Mouse (Mus musculus) embryonic stem cell, embryonic (primary cell): ENCODE data around the gene Haus8.
"Not testable (repeated sequence)": the region's sequence is repeated elsewhere in the genome, so short reads cannot be mapped to it uniquely, and the experiment has no call there.

Experiments
- CTCF ChIA-PET, 4 experiments: fragments of 300-600 bp in 2 of 4; fragments of 350-600 bp in 2 of 4; sonication (Branson Sonifier 250); formaldehyde crosslinking; loops; one replicate each; lab custom pipeline; 2022; ENCODE audit warnings: inconsistent platforms in 2 of 4; lab: Charles Lee
- POLR2A ChIA-PET, 4 experiments: fragments of 300-600 bp in 2 of 4; fragments of 350-600 bp in 2 of 4; sonication (Branson Sonifier 250); formaldehyde crosslinking; loops; one replicate each; lab custom pipeline; 2022; ENCODE audit warnings: antibody characterized with exemption in 4 of 4, inconsistent platforms in 1 of 4; lab: Charles Lee

The Haus8 gene

DNA sequence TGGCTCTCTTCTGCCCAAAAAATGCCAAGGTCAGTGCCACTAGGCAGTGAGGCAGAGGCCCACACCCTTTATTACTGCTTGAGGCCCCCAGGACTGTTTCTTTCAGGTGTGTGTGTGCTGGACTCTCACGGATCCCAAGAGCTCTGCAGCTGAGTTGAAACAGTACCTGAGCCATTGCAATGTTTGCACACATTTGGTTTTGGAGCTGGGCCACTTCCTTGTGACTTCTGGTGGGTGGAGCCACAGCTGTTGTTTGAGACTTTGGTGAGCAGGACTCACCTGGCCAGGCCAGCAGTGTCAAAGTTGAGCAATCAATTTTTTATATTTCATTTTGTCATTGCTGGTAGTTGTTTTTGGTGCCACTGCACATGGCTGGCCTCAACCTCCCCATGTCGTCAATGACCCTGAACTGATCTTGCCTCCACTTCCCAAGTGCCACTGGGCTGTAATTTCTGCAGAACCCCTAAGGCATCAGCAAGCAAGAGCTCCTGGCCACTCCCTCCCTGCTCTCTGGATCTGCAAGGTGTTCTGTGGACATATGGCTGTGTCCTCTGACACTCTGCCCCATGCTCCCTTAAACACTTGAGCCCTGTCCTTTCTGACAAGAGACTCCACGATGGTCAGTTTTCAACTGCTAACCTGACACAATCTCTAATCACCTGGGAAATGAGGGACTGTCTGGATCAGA lies 16.0 kb downstream of the Haus8 start:
- ChIA-PET CTCF (no interaction called here), POLR2A (interaction anchor here in 2 of 4 experiments (1.5 to 3.8 kb wide), 3 partner anchors 15 kb away, joined by 3 to 15 read pairs (median 10); partner anchors contain the start of genes Haus8 (in 2 of the 2) and Myo9b (in 2 of the 2))

DNA sequence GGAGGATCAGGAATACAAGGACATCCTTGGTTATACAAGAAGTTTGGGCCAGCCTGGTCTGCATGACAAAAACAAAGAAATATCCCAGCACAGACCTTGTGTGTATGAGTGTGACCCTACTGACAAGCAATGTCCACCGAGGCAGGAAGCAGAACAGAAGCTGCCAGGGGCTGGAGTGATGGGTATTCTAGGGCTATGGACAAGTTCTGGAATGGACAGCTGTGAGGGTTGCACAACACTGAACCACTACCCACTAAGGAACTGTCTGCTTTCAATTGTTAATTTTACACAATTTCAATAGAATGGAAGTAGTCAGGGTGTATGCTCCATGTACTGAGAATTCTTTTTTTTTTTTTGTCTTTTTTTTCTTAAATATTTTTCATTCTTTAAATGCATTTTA lies 24.5 kb downstream of the Haus8 start:
- POLR2A ChIA-PET, result no interaction called here
- CTCF ChIA-PET, result interaction anchor here in 1 of 4 experiments (0.7 kb wide), 1 partner anchor 576 kb away, joined by 8 read pairs; no protein-coding TSS in a partner anchor

DNA sequence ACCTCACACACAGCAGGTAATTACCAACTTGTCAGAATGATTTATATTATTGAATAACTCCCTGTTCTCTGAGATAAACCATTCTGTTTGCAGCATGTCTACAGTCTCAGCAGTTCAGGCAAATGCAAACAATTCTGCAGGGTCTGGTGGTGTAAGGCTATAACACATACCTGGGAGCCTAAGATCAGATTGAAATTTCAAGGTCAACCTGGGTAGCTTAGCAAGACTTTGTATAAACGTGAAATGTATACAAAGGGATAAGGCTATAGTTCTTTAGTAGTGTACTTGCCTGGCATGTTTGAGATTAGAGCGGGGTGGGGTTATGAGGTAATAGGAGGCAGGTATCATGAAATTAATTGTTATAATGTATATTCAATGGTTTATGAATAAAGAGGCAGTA lies 30.0 kb downstream of the Haus8 start:
- CTCF ChIA-PET, result no interaction called here
- POLR2A ChIA-PET, result interaction anchor here in 1 of 4 experiments (1.6 kb wide), 1 partner anchor 29 kb away, joined by 4 read pairs; no protein-coding TSS in a partner anchor

DNA sequence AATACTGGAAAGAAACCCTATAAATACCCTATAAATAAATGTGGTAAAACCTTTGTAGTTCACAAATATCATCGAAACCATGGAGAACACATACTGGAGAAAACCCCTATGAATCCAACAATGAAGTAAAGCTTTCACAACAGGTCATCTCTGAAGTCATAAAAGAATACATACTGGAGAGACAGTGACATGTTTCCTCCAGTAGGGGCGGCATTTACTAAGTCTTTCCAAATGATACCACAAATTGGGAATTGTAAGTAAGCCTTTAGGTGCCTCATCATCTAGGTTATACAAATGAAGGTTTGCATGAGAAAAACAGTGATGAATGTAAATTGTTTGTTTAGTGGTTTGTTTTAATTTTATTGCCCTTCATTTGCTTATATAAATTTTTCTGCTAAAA lies 48.2 kb downstream of the Haus8 start:
- CTCF ChIA-PET, result interaction anchor here in 1 of 4 experiments (0.7 to 1.2 kb wide), 2 partner anchors 11 to 293 kb away, joined by 3 read pairs; no protein-coding TSS in a partner anchor
- POLR2A ChIA-PET, result no interaction called here

DNA sequence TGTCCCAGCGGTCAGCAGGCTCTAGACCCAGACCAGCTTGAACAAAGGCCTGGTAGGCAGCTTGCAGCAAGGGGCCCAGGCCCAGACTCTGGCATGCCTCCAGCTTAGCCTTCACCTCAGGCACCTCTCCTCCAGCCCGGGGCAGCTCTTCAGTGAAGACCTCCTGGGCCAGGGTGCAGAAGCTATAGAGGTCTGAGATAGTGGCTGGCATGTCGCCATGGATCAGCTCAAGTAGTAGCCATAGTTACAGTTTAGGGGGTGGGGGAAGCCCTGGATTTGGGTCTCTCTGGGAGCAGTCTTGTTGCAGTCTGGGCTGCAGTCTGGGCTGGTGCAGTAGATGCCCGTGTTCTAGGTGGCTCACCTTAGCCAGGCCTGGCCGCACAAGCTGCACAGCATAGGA lies 58.5 kb downstream of the Haus8 start:
- POLR2A ChIA-PET, CTCF ChIA-PET: not testable (repeated sequence)

DNA sequence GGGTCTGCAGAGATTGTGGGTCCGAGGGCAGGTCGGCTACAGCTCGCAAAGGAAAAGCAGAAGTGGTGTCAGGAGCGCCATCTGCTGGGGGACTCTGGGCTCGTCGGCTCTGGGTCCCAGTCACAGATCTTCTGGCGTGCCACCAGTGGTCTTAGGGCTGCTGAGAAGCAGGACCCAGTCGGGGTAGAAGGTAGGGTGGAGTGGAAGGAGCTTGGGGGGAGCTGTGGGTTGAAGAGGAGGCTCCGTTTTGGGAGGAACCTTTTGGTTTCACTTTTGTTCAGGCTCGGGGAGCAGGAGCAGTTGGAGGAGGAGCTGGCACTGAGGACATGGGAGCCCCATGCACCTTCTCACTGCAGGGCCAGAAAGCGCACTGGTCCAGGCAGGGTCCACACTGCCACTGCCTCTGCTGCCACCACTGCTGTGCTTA lies 67.2 kb downstream of the Haus8 start:
- POLR2A ChIA-PET, CTCF ChIA-PET: not testable (repeated sequence)
